Mouse (Mus musculus): ENCODE data around the gene Hoxd3.
A peak's percentile ranks its signal among the peaks of the same experiment; 100 is the strongest.

Gene Hoxd3

DNA sequence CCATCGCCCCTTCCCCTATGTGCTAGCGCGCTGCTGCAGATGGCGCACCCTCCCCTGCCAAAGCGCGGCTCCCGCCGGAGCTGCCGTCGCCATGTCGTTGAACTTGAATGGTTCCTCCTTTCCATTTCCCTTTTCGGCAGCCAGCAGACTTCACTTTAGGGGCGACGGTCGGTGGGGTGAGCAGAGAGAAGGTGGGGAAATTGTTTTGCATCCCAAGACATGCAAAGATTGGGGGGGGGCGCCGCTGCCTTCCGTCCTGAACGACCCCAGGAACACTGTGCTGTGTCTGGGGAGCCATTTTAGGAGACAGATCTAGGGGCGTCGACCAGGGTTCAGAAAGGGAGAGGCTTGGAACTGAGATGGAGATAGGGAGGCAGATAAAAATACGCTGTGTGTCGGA is 31.7 kb upstream of the Hoxd3 start:
- DNase-seq: no peak

DNA sequence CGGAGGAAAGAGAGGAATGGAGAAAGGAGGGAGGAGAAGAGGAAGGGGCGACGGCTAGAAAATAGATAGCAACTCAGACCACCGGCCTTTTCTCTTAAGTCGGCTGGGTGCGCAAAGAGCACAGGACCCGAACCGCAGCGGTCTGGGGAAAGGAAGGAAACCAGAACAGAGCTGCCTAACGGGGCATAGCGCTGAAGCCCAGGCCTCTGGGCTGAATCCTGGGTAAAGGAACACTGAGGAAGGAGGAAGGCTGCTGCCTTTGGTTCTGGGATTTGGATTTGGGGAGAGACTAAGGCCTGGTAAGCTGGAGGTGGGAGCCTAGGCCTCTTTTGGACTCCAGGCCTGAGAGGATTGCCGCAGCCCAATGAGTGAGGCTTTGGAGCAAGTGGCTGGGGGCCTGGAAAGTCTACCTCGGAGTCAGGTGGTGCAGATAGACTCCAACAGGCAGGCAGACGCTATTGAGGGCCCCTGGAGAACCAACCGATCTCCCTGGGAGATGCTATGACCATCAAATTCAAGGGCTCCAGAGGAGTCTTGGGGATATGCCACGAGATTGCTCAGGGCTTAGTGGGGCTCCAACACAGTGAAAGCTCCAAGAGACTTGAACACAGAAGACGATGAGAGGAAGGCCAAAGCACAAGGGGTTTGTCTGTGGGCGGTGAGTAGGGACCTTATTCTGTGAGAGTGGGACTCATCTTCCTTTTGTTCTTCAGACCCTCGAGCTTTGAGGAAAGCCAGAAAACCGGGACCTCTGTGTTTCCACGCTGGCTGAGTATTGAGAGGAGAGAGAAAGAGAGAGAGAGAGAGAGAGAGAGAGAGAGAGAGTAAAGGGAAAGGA is 30.9 kb upstream of the Hoxd3 start:
- no peak for DNase-seq

- no peak for DNase-seq
Observed at GRCm38 (mm10) chr2:74681594-74682531, 29.9 kb upstream of the Hoxd3 start.

DNA sequence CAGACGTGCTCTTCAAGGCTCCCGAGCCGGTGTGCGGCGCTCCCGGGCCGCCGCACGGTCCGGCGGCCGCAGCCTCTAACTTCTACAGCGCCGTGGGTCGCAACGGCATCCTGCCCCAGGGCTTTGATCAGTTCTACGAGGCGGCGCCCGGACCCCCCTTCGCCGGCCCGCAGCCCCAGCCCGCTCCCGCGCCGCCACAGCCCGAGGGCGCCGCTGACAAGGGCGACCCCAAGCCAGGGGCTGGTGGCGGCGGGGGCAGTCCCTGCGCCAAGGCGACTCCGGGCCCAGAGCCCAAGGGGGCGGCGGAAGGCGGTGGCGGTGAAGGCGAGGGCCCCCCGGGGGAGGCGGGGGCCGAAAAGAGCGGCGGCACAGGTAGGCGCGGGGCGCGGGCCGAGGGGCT is 28.9 kb upstream of the Hoxd3 start:
- no peak for DNase-seq

GRCm38 (mm10) chr2:74683471-74683951 is 28.2 kb upstream of the Hoxd3 start:
- DNase-seq: no peak

DNA sequence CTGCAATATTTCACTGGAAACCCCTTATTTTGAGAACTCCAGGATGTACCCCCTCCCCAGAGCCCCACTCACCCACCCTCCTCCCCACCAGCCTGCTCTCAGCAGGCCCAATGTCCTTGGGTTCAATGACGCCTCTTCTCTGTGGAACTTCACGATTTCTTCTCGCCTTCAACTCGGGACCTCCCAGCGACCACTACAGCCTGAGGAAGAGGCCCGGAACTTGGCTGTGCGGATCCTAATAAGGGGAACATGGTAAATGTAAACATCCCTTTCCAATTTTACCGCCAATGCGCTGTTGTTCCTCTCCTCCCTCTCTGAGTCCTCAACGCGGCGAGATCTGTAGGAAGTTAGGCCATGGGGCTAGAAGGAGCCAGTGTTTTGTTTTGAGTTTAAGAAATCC is 27.6 kb upstream of the Hoxd3 start:
- DNase-seq: no peak

- no peak for DNase-seq
Observed at GRCm38 (mm10) chr2:74685059-74685603, 26.6 kb upstream of the Hoxd3 start.

GRCm38 (mm10) chr2:74686301-74686987 is 25.3 kb upstream of the Hoxd3 start:
- DNase-seq: peak; percentile 19

- no peak for DNase-seq
Observed at GRCm38 (mm10) chr2:74686988-74687697, 24.6 kb upstream of the Hoxd3 start.

GRCm38 (mm10) chr2:74687698-74688555 is 23.8 kb upstream of the Hoxd3 start:
- DNase-seq: no peak

DNA sequence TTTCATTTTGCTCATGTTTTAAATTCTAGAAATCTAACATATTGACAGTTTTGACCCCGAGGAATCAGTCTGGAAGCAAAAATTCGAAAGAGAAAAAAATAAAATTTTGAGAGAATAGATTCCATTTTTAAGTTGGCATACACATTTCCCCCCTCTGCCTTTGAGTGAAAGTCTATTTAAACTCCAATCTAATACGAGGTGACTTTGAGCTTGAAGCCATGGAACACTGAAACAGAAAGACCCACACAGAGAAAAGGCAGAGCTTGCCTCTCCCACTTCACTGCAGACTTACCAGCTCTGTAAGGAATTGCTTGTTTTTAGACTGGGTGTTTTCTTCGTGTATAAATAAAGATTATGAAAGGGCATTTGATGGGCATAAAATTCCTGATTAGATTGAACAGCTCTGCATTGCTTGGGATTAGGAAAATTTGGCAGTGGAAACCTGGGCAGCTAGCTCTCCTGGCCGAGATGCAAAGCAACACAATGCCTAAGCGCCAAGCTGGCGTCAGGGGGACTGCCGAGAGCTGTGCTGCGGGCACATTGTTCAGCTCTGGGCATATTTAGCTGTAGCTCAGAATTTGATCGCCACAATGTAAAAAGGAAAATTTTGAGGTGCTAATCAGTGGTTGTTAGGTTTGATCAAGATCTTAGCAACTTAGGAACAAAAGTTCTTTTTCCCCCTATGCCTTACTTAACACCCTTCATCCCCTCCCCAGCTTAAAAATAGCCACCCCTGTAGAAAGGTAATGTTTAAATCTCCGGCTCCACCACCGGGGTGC is 22.7 kb upstream of the Hoxd3 start:
- DNase-seq: no peak

DNA sequence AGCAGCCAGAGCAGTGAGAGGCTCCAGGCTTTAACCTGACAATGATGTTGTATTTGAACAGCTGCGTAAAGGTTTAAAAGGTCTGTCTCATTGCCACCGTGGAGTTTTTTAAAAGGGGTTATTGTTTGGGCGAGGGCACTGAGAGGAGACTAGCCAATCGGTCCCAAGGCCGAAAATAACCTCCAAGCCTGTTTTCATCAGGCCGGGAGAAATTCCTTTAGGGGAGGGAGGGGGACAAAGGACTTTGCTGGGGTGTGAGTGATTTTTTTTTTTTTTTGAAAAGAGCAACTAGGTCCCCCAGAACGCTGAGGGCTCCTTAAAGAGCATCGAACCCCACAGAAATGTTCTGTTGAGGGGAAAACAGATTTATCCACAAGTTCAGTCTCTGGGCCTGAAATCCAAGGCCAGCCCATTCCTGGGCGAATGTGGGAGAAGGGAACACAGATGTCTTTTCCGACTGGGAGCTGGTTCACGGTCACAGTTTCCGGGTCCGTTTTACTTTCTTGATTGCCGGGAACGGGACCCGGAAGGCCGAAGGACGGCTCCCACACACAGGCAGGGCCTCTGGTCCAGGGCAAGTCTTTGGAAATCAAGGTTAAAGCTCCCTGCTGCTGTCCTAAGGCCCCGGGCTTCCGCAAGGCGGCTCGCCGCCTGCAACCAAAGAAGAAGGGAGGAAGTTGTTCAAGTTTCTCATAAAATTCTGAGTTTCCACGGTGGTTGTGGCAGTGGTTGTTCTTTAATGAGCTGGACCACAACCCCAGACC is 22.0 kb upstream of the Hoxd3 start:
- peak; percentile 19 for DNase-seq

- DNase-seq: no peak
Observed at GRCm38 (mm10) chr2:74690338-74690716, 21.4 kb upstream of the Hoxd3 start.

GRCm38 (mm10) chr2:74691022-74691951 is 20.4 kb upstream of the Hoxd3 start, which contains the start of gene Hoxd10:
Gene Hoxd10, plus strand, starts transcription at chr2:74691924.
- DNase-seq: no peak

DNA sequence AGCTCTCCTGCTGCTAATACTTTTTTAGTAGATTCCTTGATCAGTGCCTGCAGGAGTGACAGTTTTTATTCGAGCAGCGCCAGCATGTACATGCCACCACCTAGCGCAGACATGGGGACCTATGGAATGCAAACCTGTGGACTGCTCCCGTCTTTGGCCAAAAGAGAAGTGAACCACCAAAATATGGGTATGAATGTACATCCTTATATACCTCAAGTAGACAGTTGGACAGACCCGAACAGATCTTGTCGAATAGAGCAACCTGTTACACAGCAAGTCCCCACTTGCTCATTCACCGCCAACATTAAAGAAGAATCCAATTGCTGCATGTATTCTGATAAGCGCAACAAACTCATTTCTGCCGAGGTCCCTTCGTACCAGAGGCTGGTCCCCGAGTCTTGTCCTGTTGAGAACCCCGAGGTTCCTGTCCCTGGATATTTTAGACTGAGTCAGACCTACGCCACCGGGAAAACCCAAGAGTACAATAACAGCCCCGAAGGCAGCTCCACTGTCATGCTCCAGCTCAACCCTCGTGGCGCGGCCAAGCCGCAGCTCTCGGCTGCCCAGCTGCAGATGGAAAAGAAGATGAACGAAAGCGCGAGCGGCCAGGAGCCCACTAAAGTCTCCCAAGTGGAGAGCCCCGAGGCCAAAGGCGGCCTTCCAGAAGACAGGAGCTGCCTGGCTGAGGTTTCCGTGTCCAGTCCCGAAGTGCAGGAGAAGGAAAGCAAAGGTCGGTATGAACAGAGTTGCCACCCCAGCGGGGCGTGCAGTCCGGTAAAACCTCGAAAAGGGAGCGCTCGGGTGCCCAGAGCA is 19.5 kb upstream of the Hoxd3 start:
- no peak for DNase-seq

GRCm38 (mm10) chr2:74692808-74693431 is 18.8 kb upstream of the Hoxd3 start:
- no peak for DNase-seq

GRCm38 (mm10) chr2:74693432-74693827 is 18.3 kb upstream of the Hoxd3 start:
- no peak for DNase-seq
